Mouse (Mus musculus): Measurements from ENCODE around the gene Mok. TPM values are rescaled to one million over a fixed set of nuclear protein-coding genes. Genes with fewer than 3 reads are reported as not detected.

Mok gene
- polyA plus RNA-seq, 1 experiment from 2014 or later = 5.4 TPM

GRCm38 (mm10) chr12:110851923-110852322 is 11.2 kb upstream of the Mok start:
- H3K36me3 ChIP-seq (ENCODE audit: control insufficient read depth, insufficient read depth, low read length) = peaks cover 15% of the 10 kb centered on the region
- no peak overlapping the region for H3K27ac ChIP-seq (ENCODE audit: low read length)
- no peak overlapping the region for H3K4me2 ChIP-seq (replicated peaks; ENCODE audit: low read depth, low read length)
- 82% methylated on average over 1 of the region's 1 CpGs for WGBS
- H3K4me1 ChIP-seq (ENCODE audit: control insufficient read depth, insufficient read depth, low read length) = peaks cover 10% of the 10 kb centered on the region; the same call in 1 of the 2 replicates
- no peaks in the 10 kb centered on the region for H3K27me3 ChIP-seq (ENCODE audit: control insufficient read depth, insufficient read depth, low read length)
- no peaks in the 10 kb centered on the region for H3K9me3 ChIP-seq (ENCODE audit: control insufficient read depth, low read depth, low read length)
- no peak for ATAC-seq (ENCODE audit: insufficient number of reproducible peaks, insufficient read depth, low FRiP score, low read depth)
- no peak overlapping the region for H3K4me3 ChIP-seq (ENCODE audit: low read depth, low read length)
- no peak overlapping the region for H3K9ac ChIP-seq (replicated peaks; ENCODE audit: low read depth, low read length)

GRCm38 (mm10) chr12:110851414-110851813 is 10.7 kb upstream of the Mok start:
- Histone ChIP-seq H3K4me3 (ENCODE audit: low read depth, low read length) (peak overlapping the region; percentile 83; the same call in 1 of the 2 replicates), H3K27ac (ENCODE audit: low read length) (no peak overlapping the region), H3K4me1 (ENCODE audit: control insufficient read depth, insufficient read depth, low read length) (peaks cover 10% of the 10 kb centered on the region; the same call in 1 of the 2 replicates), H3K9me3 (ENCODE audit: control insufficient read depth, low read depth, low read length) (no peaks in the 10 kb centered on the region), H3K36me3 (ENCODE audit: control insufficient read depth, insufficient read depth, low read length) (peaks cover 10% of the 10 kb centered on the region), H3K4me2 (replicated peaks; ENCODE audit: low read depth, low read length) (peak overlapping the region; percentile 67), H3K27me3 (ENCODE audit: control insufficient read depth, insufficient read depth, low read length) (no peaks in the 10 kb centered on the region), H3K9ac (replicated peaks; ENCODE audit: low read depth, low read length) (no peak overlapping the region; the same call in 1 of the 2 replicates)
- WGBS = 69% methylated on average over 12 of the region's 12 CpGs
- no peak for ATAC-seq (ENCODE audit: insufficient number of reproducible peaks, insufficient read depth, low FRiP score, low read depth)

- 13% methylated on average over 9 of the region's 9 CpGs for WGBS
These were observed 10.2 kb upstream of the Mok start for GRCm38 (mm10) chr12:110850929-110851256.

GRCm38 (mm10) chr12:110850010-110850928 is 9.5 kb upstream of the Mok start, which contains the start of gene Zfp839:
Zfp839 (plus strand) TSS chr12:110850253.
- H3K36me3 ChIP-seq (ENCODE audit: control insufficient read depth, insufficient read depth, low read length) = no peaks in the 10 kb centered on the region
- peak; percentile 86 for ATAC-seq (ENCODE audit: insufficient number of reproducible peaks, insufficient read depth, low FRiP score, low read depth)
- under 1% methylated on average over 81 of the region's 89 CpGs for WGBS
- no peaks in the 10 kb centered on the region for H3K9me3 ChIP-seq (ENCODE audit: control insufficient read depth, low read depth, low read length)
- peaks cover 15% of the 10 kb centered on the region for H3K4me1 ChIP-seq (ENCODE audit: control insufficient read depth, insufficient read depth, low read length)
- peak within 1 kb of the TSS; percentile 83 for H3K27ac ChIP-seq (ENCODE audit: low read length)
- H3K9ac ChIP-seq (replicated peaks; ENCODE audit: low read depth, low read length) = peak within 1 kb of the TSS; percentile 82
- peak within 1 kb of the TSS; percentile 67 for H3K4me2 ChIP-seq (replicated peaks; ENCODE audit: low read depth, low read length)
- H3K4me3 ChIP-seq (ENCODE audit: low read depth, low read length) = peak within 1 kb of the TSS; percentile 83
- no peaks in the 10 kb centered on the region for H3K27me3 ChIP-seq (ENCODE audit: control insufficient read depth, insufficient read depth, low read length)

More at GRCm38 (mm10) chr12:110850929-110851256, 10.2 kb upstream of the Mok start:
- Histone ChIP-seq H3K9me3 (ENCODE audit: control insufficient read depth, low read depth, low read length) (no peaks in the 10 kb centered on the region), H3K4me3 (ENCODE audit: low read depth, low read length) (peak overlapping the region; percentile 83), H3K36me3 (ENCODE audit: control insufficient read depth, insufficient read depth, low read length) (peaks cover 5% of the 10 kb centered on the region), H3K4me2 (replicated peaks; ENCODE audit: low read depth, low read length) (peak overlapping the region; percentile 67), H3K9ac (replicated peaks; ENCODE audit: low read depth, low read length) (peak overlapping the region; percentile 82), H3K27me3 (ENCODE audit: control insufficient read depth, insufficient read depth, low read length) (no peaks in the 10 kb centered on the region), H3K27ac (ENCODE audit: low read length) (no peak overlapping the region), H3K4me1 (ENCODE audit: control insufficient read depth, insufficient read depth, low read length) (peaks cover 13% of the 10 kb centered on the region)
- no peak; the same call in 1 of the 2 replicates for ATAC-seq (ENCODE audit: insufficient number of reproducible peaks, insufficient read depth, low FRiP score, low read depth)

GRCm38 (mm10) chr12:110846191-110846765 is 5.5 kb upstream of the Mok start:
- H3K4me3 ChIP-seq (ENCODE audit: low read depth, low read length) = peak overlapping the region; percentile 54
- WGBS = 71% methylated on average over 6 of the region's 6 CpGs
- peaks cover 9% of the 10 kb centered on the region for H3K4me1 ChIP-seq (ENCODE audit: control insufficient read depth, insufficient read depth, low read length)
- H3K27me3 ChIP-seq (ENCODE audit: control insufficient read depth, insufficient read depth, low read length) = no peaks in the 10 kb centered on the region
- no peak for ATAC-seq (ENCODE audit: insufficient number of reproducible peaks, insufficient read depth, low FRiP score, low read depth)
- H3K4me2 ChIP-seq (replicated peaks; ENCODE audit: low read depth, low read length) = peak overlapping the region; percentile 76
- no peak overlapping the region for H3K9ac ChIP-seq (replicated peaks; ENCODE audit: low read depth, low read length)
- no peak overlapping the region for H3K27ac ChIP-seq (ENCODE audit: low read length)
- H3K9me3 ChIP-seq (ENCODE audit: control insufficient read depth, low read depth, low read length) = no peaks in the 10 kb centered on the region
- no peaks in the 10 kb centered on the region for H3K36me3 ChIP-seq (ENCODE audit: control insufficient read depth, insufficient read depth, low read length)

GRCm38 (mm10) chr12:110845131-110845880 is 4.6 kb upstream of the Mok start:
- H3K27me3 ChIP-seq (ENCODE audit: control insufficient read depth, insufficient read depth, low read length) = no peaks in the 10 kb centered on the region
- WGBS = under 1% methylated on average over 36 of the region's 36 CpGs
- peak; percentile 94 for ATAC-seq (ENCODE audit: insufficient number of reproducible peaks, insufficient read depth, low FRiP score, low read depth)
- peaks cover 5% of the 10 kb centered on the region for H3K4me1 ChIP-seq (ENCODE audit: control insufficient read depth, insufficient read depth, low read length)
- no peaks in the 10 kb centered on the region for H3K36me3 ChIP-seq (ENCODE audit: control insufficient read depth, insufficient read depth, low read length)
- H3K9ac ChIP-seq (replicated peaks; ENCODE audit: low read depth, low read length) = peak overlapping the region; percentile 42; the same call in 1 of the 2 replicates
- H3K9me3 ChIP-seq (ENCODE audit: control insufficient read depth, low read depth, low read length) = no peaks in the 10 kb centered on the region
- H3K4me3 ChIP-seq (ENCODE audit: low read depth, low read length) = peak overlapping the region; percentile 54
- peak overlapping the region; percentile 82 for H3K27ac ChIP-seq (ENCODE audit: low read length)
- peak overlapping the region; percentile 76 for H3K4me2 ChIP-seq (replicated peaks; ENCODE audit: low read depth, low read length)

GRCm38 (mm10) chr12:110844227-110845130 is 3.7 kb upstream of the Mok start:
- no peaks in the 10 kb centered on the region for H3K36me3 ChIP-seq (ENCODE audit: control insufficient read depth, insufficient read depth, low read length)

More at GRCm38 (mm10) chr12:110844227-110845130, 3.7 kb upstream of the Mok start:
- H3K4me3 ChIP-seq (ENCODE audit: low read depth, low read length) = peak overlapping the region; percentile 54
- under 1% methylated on average over 42 of the region's 42 CpGs for WGBS
- H3K9ac ChIP-seq (replicated peaks; ENCODE audit: low read depth, low read length) = peak overlapping the region; percentile 42; the same call in 1 of the 2 replicates
- H3K27me3 ChIP-seq (ENCODE audit: control insufficient read depth, insufficient read depth, low read length) = no peaks in the 10 kb centered on the region
- peak; percentile 11 for ATAC-seq (ENCODE audit: insufficient number of reproducible peaks, insufficient read depth, low FRiP score, low read depth)
- H3K4me2 ChIP-seq (replicated peaks; ENCODE audit: low read depth, low read length) = peak overlapping the region; percentile 76
- H3K9me3 ChIP-seq (ENCODE audit: control insufficient read depth, low read depth, low read length) = no peaks in the 10 kb centered on the region
- peaks cover 9% of the 10 kb centered on the region for H3K4me1 ChIP-seq (ENCODE audit: control insufficient read depth, insufficient read depth, low read length)
- H3K27ac ChIP-seq (ENCODE audit: low read length) = peak overlapping the region; percentile 82
